Mouse (Mus musculus): ENCODE data around the gene Utp14b. TPM values are rescaled to one million over a fixed set of nuclear protein-coding genes. Genes with fewer than 3 reads are reported as not detected.

The Utp14b gene
- polyA plus RNA-seq (2014; fragmentation: Nextera tagmentation; extraction: Ambion mirVana) = 6.5 and 6.6 TPM in 2 replicates

DNA sequence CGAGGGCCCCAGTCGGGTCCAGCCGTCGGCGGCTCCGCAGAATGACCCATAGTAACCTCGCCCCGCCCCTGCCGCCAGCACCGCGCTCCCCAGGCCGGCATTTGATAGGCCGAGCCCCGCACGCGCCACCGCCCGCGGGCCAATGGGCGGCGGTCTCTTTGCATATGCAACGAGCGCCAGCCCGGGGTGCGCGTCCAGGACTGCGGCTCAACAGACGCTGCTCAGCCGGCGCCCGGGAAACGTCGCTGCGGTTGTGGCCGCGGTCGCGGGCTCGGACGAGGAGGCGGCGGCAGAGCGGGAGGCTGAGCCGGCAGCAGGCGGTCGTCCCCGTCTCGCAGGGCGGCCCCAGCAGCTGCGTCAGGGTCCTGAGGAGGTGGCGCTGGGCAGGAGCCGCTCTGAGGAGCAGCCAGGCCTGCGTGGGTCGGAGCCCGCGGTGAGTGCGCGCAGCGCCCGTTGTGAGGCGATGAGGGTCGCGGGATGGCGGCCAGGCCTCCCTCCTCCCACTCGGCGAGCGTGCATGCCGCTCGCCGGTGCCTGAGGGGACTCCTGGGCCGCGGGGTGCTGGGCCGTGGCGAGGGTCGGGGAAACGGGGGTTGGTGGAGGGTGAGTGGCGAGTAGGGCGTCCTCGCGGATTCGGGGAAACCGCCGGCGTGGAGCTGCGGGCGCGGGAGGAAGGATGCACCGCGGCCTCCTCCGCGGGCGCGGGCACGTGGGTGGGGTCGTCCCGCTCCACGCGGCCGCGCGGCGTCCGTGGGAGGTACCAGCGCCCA is at the start of gene Utp14b, which contains the start of gene Acsl3:
Utp14b (plus strand) TSS at position 368 of the 770 bp plus-strand sequence.
Acsl3 (plus strand) TSS at position 155 of the 770 bp plus-strand sequence.
- peak within 1 kb of the TSS; percentile 92 for H3K9ac ChIP-seq (replicated peaks; ENCODE audit: low read depth, low read length)
- no peaks in the 10 kb centered on the region for H3K36me3 ChIP-seq (ENCODE audit: control insufficient read depth, insufficient read depth, low read length)
- H3K9me3 ChIP-seq (ENCODE audit: control insufficient read depth, low read depth, low read length) = no peaks in the 10 kb centered on the region
- peak; percentile 98 for ATAC-seq (ENCODE audit: insufficient number of reproducible peaks, insufficient read depth, low FRiP score, low read depth)
- H3K4me2 ChIP-seq (replicated peaks; ENCODE audit: low read depth, low read length) = peak within 1 kb of the TSS; percentile 57
- under 1% methylated on average over 84 of the region's 104 CpGs for WGBS
- H3K4me1 ChIP-seq (ENCODE audit: control insufficient read depth, insufficient read depth, low read length) = peaks cover 20% of the 10 kb centered on the region
- no peaks in the 10 kb centered on the region for H3K27me3 ChIP-seq (ENCODE audit: control insufficient read depth, insufficient read depth, low read length)
- peak within 1 kb of the TSS; percentile 96 for H3K4me3 ChIP-seq (ENCODE audit: low read depth, low read length)
- peak within 1 kb of the TSS; percentile 92 for H3K27ac ChIP-seq (ENCODE audit: low read length)

DNA sequence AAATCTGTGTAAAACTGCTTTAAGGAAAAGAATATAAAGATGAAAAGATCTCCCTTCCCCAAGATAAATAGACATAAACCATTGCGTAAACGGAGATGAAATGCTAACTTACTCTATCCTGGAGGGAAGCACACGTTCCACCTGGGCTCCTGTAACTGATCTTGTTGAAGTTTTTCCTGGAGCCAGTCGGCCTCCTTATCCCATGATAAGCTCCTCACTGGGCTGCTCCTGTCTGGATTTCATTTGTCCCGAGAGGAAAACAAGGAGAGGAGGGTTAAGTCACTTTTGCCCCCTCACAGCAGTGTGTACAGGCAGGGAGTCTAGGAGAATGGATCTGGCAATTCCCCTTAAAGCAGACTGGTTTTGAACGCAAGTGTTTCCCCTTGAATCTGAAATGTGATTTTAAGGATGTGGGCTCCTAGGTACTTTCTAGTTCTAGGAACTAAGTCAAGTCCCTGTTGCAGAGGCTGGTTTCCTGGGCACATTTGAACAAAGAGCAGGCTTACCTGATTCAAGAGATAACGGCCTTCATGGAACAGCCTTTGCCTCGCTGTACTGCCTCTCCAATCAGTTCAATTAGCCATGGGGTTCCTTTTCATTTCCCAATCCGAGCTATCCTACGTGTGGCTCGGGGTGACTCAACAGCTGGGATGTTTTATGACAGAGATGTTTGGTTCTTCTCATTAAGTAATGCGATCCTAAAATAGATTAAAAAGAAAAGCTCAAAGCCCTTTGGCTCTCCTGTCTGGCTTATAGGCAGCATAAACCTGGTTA is 48.5 kb upstream of the Utp14b start:
- no peak overlapping the region for H3K4me3 ChIP-seq (ENCODE audit: low read depth, low read length)
- 21% methylated on average over 12 of the region's 12 CpGs for WGBS
- no peak overlapping the region for H3K9ac ChIP-seq (replicated peaks; ENCODE audit: low read depth, low read length)
- peaks cover 5% of the 10 kb centered on the region; the same call in 1 of the 2 replicates for H3K4me1 ChIP-seq (ENCODE audit: control insufficient read depth, insufficient read depth, low read length)
- H3K36me3 ChIP-seq (ENCODE audit: control insufficient read depth, insufficient read depth, low read length) = no peaks in the 10 kb centered on the region
- no peak overlapping the region for H3K4me2 ChIP-seq (replicated peaks; ENCODE audit: low read depth, low read length)
- no peaks in the 10 kb centered on the region for H3K9me3 ChIP-seq (ENCODE audit: control insufficient read depth, low read depth, low read length)
- no peaks in the 10 kb centered on the region for H3K27me3 ChIP-seq (ENCODE audit: control insufficient read depth, insufficient read depth, low read length)
- no peak overlapping the region for H3K27ac ChIP-seq (ENCODE audit: low read length)
- no peak for ATAC-seq (ENCODE audit: insufficient number of reproducible peaks, insufficient read depth, low FRiP score, low read depth)

DNA sequence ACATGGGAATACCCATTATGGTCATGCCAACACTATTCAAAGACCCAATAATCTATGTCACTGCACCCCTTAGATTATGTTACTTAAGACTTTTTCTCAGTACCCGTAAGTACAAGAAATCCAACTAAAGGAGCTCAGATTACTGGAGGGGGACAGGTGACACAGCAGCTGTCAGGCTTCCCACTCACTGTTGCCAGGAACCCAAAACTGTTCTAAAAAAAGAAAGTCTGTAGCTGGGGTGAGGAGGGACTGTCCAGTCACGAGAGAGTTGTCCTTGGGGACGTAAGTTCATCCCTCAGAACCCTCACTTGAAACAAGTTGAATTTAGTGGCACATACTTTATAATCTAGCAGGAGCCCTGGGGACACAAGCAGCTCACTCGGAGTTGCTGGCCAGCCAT is 46.8 kb upstream of the Utp14b start:
- H3K9ac ChIP-seq (replicated peaks; ENCODE audit: low read depth, low read length) = no peak overlapping the region
- H3K4me1 ChIP-seq (ENCODE audit: control insufficient read depth, insufficient read depth, low read length) = peaks cover 5% of the 10 kb centered on the region; the same call in 1 of the 2 replicates
- no peaks in the 10 kb centered on the region for H3K27me3 ChIP-seq (ENCODE audit: control insufficient read depth, insufficient read depth, low read length)
- H3K27ac ChIP-seq (ENCODE audit: low read length) = no peak overlapping the region
- no peaks in the 10 kb centered on the region for H3K9me3 ChIP-seq (ENCODE audit: control insufficient read depth, low read depth, low read length)
- no peak for ATAC-seq (ENCODE audit: insufficient number of reproducible peaks, insufficient read depth, low FRiP score, low read depth)
- H3K4me2 ChIP-seq (replicated peaks; ENCODE audit: low read depth, low read length) = no peak overlapping the region
- H3K36me3 ChIP-seq (ENCODE audit: control insufficient read depth, insufficient read depth, low read length) = no peaks in the 10 kb centered on the region
- H3K4me3 ChIP-seq (ENCODE audit: low read depth, low read length) = no peak overlapping the region
- 71% methylated on average over 4 of the region's 4 CpGs for WGBS

DNA sequence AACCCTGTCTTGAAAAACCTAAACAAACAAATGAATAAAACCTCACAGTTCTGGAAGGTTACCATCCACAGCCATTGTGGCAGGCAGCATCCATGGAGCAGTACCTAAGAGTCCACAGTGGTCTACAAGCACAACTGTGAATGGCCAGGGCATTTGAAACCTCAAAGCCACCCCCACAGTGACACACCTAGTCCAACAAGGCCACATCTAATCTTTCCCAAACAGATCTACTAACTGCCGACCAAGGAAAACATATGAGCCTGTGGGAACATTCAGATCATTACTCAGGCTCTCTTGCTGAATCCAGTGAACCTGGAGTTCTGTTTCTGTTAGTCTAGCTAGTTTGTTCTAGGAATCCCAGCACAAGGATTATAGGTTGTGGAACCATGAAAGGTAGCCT is 44.9 kb upstream of the Utp14b start:
- ATAC-seq (ENCODE audit: insufficient number of reproducible peaks, insufficient read depth, low FRiP score, low read depth) = no peak
- WGBS = 50% methylated on average over 1 of the region's 1 CpGs
- H3K36me3 ChIP-seq (ENCODE audit: control insufficient read depth, insufficient read depth, low read length) = no peaks in the 10 kb centered on the region

DNA sequence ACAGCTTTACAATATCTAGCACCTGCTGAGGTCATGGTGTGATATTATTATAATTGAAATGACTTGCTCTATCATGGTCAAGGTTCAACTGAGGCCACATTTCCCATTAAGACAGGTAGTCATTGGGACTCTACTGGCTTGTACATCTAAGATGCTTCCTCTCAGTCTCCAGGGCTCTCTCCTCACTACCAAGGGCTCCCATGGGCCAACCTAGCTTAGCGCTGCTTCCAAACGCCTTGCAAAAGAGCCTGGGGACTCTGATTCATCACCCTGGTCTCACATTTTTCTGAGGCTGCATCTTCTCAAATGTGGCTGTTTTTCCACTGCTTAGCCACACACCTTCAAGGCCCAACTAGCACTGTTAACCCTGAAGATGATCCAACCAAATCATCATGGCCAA is 33.5 kb upstream of the Utp14b start:
- Histone ChIP-seq H3K9me3 (ENCODE audit: control insufficient read depth, low read depth, low read length) (no peaks in the 10 kb centered on the region), H3K4me2 (replicated peaks; ENCODE audit: low read depth, low read length) (no peak overlapping the region), H3K36me3 (ENCODE audit: control insufficient read depth, insufficient read depth, low read length) (no peaks in the 10 kb centered on the region), H3K4me1 (ENCODE audit: control insufficient read depth, insufficient read depth, low read length) (no peaks in the 10 kb centered on the region), H3K4me3 (ENCODE audit: low read depth, low read length) (no peak overlapping the region), H3K9ac (replicated peaks; ENCODE audit: low read depth, low read length) (no peak overlapping the region), H3K27ac (ENCODE audit: low read length) (no peak overlapping the region), H3K27me3 (ENCODE audit: control insufficient read depth, insufficient read depth, low read length) (no peaks in the 10 kb centered on the region)
- WGBS = 87% methylated on average over 2 of the region's 2 CpGs
- no peak for ATAC-seq (ENCODE audit: insufficient number of reproducible peaks, insufficient read depth, low FRiP score, low read depth)

More for the DNA sequence above, 44.9 kb upstream of the Utp14b start:
- no peak overlapping the region for H3K4me2 ChIP-seq (replicated peaks; ENCODE audit: low read depth, low read length)
- H3K4me1 ChIP-seq (ENCODE audit: control insufficient read depth, insufficient read depth, low read length) = peaks cover 5% of the 10 kb centered on the region; the same call in 1 of the 2 replicates
- H3K9me3 ChIP-seq (ENCODE audit: control insufficient read depth, low read depth, low read length) = no peaks in the 10 kb centered on the region
- H3K27me3 ChIP-seq (ENCODE audit: control insufficient read depth, insufficient read depth, low read length) = no peaks in the 10 kb centered on the region
- no peak overlapping the region for H3K4me3 ChIP-seq (ENCODE audit: low read depth, low read length)
- H3K27ac ChIP-seq (ENCODE audit: low read length) = no peak overlapping the region
- no peak overlapping the region for H3K9ac ChIP-seq (replicated peaks; ENCODE audit: low read depth, low read length)

DNA sequence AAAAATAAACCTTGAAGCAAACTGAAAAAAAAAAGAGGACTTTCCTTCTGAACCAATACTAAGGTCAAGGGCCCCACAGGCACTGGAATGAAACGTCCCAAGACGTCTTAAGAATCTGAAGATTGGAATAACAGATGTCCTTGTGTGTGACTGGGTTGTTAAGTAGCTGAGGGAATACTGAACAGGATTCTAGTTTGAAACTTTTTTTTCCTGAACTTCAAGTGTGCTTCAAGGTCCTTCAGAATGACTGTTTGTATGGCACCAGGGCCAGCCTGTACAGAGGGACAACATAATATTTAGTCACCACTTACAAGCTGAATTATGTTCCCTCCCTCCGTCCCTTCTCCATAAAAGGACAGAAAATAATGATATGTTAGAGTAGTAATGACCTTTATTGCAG is 23.4 kb upstream of the Utp14b start:
- H3K36me3 ChIP-seq (ENCODE audit: control insufficient read depth, insufficient read depth, low read length) = no peaks in the 10 kb centered on the region
- WGBS = 80% methylated on average over 3 of the region's 3 CpGs
- no peak overlapping the region for H3K4me3 ChIP-seq (ENCODE audit: low read depth, low read length)
- H3K27me3 ChIP-seq (ENCODE audit: control insufficient read depth, insufficient read depth, low read length) = no peaks in the 10 kb centered on the region
- H3K4me2 ChIP-seq (replicated peaks; ENCODE audit: low read depth, low read length) = no peak overlapping the region
- H3K9me3 ChIP-seq (ENCODE audit: control insufficient read depth, low read depth, low read length) = no peaks in the 10 kb centered on the region
- ATAC-seq (ENCODE audit: insufficient number of reproducible peaks, insufficient read depth, low FRiP score, low read depth) = no peak
- H3K9ac ChIP-seq (replicated peaks; ENCODE audit: low read depth, low read length) = no peak overlapping the region
- no peak overlapping the region for H3K27ac ChIP-seq (ENCODE audit: low read length)
- H3K4me1 ChIP-seq (ENCODE audit: control insufficient read depth, insufficient read depth, low read length) = no peaks in the 10 kb centered on the region

DNA sequence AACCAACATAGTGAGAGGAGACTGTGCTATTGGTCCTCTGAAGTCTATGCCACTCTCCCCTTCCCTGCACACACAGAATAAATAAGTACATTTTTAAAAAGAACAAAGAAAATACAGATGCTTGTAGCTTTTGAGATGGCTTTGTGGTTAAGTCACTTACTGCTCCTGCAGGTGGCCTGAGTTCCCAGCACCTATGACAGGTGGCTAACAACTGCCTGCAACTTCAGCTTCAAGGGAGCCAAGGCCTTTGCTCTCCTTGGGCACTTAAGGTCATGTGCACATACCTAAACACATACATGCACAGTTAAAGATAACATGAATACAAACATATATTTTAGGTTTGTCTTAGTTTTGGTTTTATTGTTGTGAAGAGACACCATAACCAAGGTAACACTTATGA is 17.0 kb upstream of the Utp14b start:
- no peak overlapping the region for H3K9ac ChIP-seq (replicated peaks; ENCODE audit: low read depth, low read length)
- no peak overlapping the region for H3K4me3 ChIP-seq (ENCODE audit: low read depth, low read length)
- H3K27ac ChIP-seq (ENCODE audit: low read length) = no peak overlapping the region
- H3K36me3 ChIP-seq (ENCODE audit: control insufficient read depth, insufficient read depth, low read length) = no peaks in the 10 kb centered on the region
- no peaks in the 10 kb centered on the region for H3K9me3 ChIP-seq (ENCODE audit: control insufficient read depth, low read depth, low read length)
- no peaks in the 10 kb centered on the region for H3K27me3 ChIP-seq (ENCODE audit: control insufficient read depth, insufficient read depth, low read length)
- H3K4me1 ChIP-seq (ENCODE audit: control insufficient read depth, insufficient read depth, low read length) = no peaks in the 10 kb centered on the region
- no peak for ATAC-seq (ENCODE audit: insufficient number of reproducible peaks, insufficient read depth, low FRiP score, low read depth)
- no peak overlapping the region for H3K4me2 ChIP-seq (replicated peaks; ENCODE audit: low read depth, low read length)

DNA sequence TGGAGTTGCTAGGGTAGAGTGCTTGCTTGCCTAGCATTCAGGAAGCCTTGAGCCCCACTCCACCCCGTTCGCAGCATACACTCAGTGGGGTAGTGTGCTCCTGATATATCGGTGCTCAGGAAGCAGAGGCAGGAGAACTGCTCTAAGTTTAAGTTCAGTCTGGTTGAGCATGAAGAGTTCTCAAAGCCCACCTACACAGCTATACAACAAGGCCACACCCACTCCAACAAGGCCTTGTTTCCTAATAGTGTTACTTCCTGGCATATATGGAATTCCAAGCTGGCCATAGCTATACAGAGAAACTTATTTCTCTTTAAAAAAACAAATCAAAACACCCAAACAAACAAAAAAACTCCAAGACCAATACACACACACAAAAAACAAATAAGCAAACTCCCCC is 16.0 kb upstream of the Utp14b start:
- no peak overlapping the region for H3K27ac ChIP-seq (ENCODE audit: low read length)
- WGBS = 95% methylated on average over 3 of the region's 3 CpGs
- H3K36me3 ChIP-seq (ENCODE audit: control insufficient read depth, insufficient read depth, low read length) = no peaks in the 10 kb centered on the region
- ATAC-seq (ENCODE audit: insufficient number of reproducible peaks, insufficient read depth, low FRiP score, low read depth) = no peak
- no peak overlapping the region for H3K4me3 ChIP-seq (ENCODE audit: low read depth, low read length)
- no peak overlapping the region for H3K4me2 ChIP-seq (replicated peaks; ENCODE audit: low read depth, low read length)
- no peaks in the 10 kb centered on the region for H3K4me1 ChIP-seq (ENCODE audit: control insufficient read depth, insufficient read depth, low read length)
- no peak overlapping the region for H3K9ac ChIP-seq (replicated peaks; ENCODE audit: low read depth, low read length)
- no peaks in the 10 kb centered on the region for H3K9me3 ChIP-seq (ENCODE audit: control insufficient read depth, low read depth, low read length)
- H3K27me3 ChIP-seq (ENCODE audit: control insufficient read depth, insufficient read depth, low read length) = no peaks in the 10 kb centered on the region
